8 mouse cellular contexts compared by ENCODE assay signal in genomic region chr6:36387612-36388400, GRCm38 (mm10). TPM values are rescaled to one million over a fixed set of nuclear protein-coding genes. Genes with fewer than 3 reads are reported as not detected.
DNase-seq lines count a peak whose midpoint lies in the region; ATAC-seq lines count a peak whose summit lies in the region.

Gene Chrm2, plus strand, starts transcription at chr6:36388084.

- H3K9ac ChIP-seq in intestine, embryonic 15.5 days, result peak within 1 kb of the TSS; percentile 52
- H3K9ac ChIP-seq in liver, embryonic 16.5 days (ENCODE audit: low read depth, low read length), result no peak within 1 kb of the TSS

- peak within 1 kb of the TSS; percentile 56 for H3K27ac ChIP-seq in intestine, embryonic 15.5 days
- no peak within 1 kb of the TSS for H3K27ac ChIP-seq in liver, embryonic 16.5 days (ENCODE audit: low read length)

- H3K4me3 ChIP-seq in intestine, embryonic 15.5 days (replicated peaks), result peak within 1 kb of the TSS; percentile 53
- peak within 1 kb of the TSS; percentile 49 for H3K4me3 ChIP-seq in liver, embryonic 16.5 days (ENCODE audit: low read depth, low read length)

- H3K9me3 ChIP-seq in intestine, embryonic 15.5 days, result no peaks in the 10 kb centered on the region
- H3K9me3 ChIP-seq in liver, embryonic 16.5 days (replicated peaks; ENCODE audit: control insufficient read depth, low read length), result no peaks in the 10 kb centered on the region

- DNase-seq in cerebellum, adult 8-10 months, result peak; percentile 4
- DNase-seq in cerebellum, adult 18-20 months, result no peak
- DNase-seq in brain, adult 2 months (ENCODE audit: low read depth, low spot score), result peak; percentile 71
- DNase-seq in frontal cortex, postnatal 25 days (ENCODE audit: low spot score in 2 of 2), result peak; percentile 9 to 12
- peak; percentile 54 to 58 for DNase-seq in right cerebral cortex, adult 2 months (ENCODE audit: low spot score in 2 of 2)
- no peak for DNase-seq in ovary, postnatal 14 days (ENCODE audit: low spot score)

- peaks cover 12% of the 10 kb centered on the region; the same call in 1 of the 2 replicates for H3K27me3 ChIP-seq in intestine, embryonic 15.5 days (replicated peaks)
- peaks cover 21% of the 10 kb centered on the region for H3K27me3 ChIP-seq in liver, embryonic 16.5 days (ENCODE audit: control insufficient read depth, insufficient read depth, low read depth, low read length)

- peak; percentile 61; the same call in 1 of the 2 replicates for ATAC-seq in intestine, embryonic 15.5 days
- ATAC-seq in liver, embryonic 16.5 days (ENCODE audit: low read depth), result no peak

- peak within 1 kb of the TSS; percentile 95 for H3K4me2 ChIP-seq in intestine, embryonic 15.5 days (replicated peaks)
- peak within 1 kb of the TSS; percentile 51 for H3K4me2 ChIP-seq in liver, embryonic 16.5 days (ENCODE audit: low read depth, low read length)

- WGBS in intestine, embryonic 15.5 days, result 3% methylated on average over 30 of the region's 30 CpGs
- WGBS in liver, embryonic 16.5 days (ENCODE audit: insufficient replicate concordance), result 3% methylated on average over 30 of the region's 30 CpGs

- no peaks in the 10 kb centered on the region for H3K36me3 ChIP-seq in intestine, embryonic 15.5 days
- H3K36me3 ChIP-seq in liver, embryonic 16.5 days (ENCODE audit: control insufficient read depth, insufficient read depth), result no peaks in the 10 kb centered on the region

- H3K4me1 ChIP-seq in intestine, embryonic 15.5 days (replicated peaks), result 0 out of 2 replicates have a peak, but pooled peaks cover 3% of the 10 kb centered on the region
- H3K4me1 ChIP-seq in liver, embryonic 16.5 days (ENCODE audit: control insufficient read depth, low read depth, low read length), result no peaks in the 10 kb centered on the region

RNA-seq across cellular contexts. Expression of gene Chrm2, which starts in this region (rescaled TPM):
- 15.5 and 18.2 TPM in 2 replicates for polyA plus RNA-seq in intestine, embryonic 15.5 days (2015; fragmentation: Nextera tagmentation; extraction: Ambion mirVana)
- 0.39 and 0.52 TPM in 2 replicates for polyA plus RNA-seq in liver, embryonic 16.5 days (2015; fragmentation: Nextera tagmentation; extraction: Ambion mirVana)

Comparison
In these comparisons a context has a peak if more than half of its experiments do, and no peak if none do; other contexts are left out.
1. RNA of gene Chrm2 (polyA plus RNA-seq): 15.5 to 18.2 TPM in intestine, embryonic 15.5 days; 0.39 to 0.52 TPM in liver, embryonic 16.5 days; every median in the first group is over 10 times any median in the second.
2. DNase-seq: peak in cerebellum, adult 8-10 months (single experiment), brain, adult 2 months (single experiment), frontal cortex, postnatal 25 days (2 of 2) and right cerebral cortex, adult 2 months (2 of 2); none in cerebellum, adult 18-20 months (0 of 2) and ovary, postnatal 14 days (single experiment).